Mouse (Mus musculus) lung, postnatal 0 days (tissue): ENCODE measurements around the gene Gm20696.

Experiments used
- CTCF ChIP-seq: IDR thresholded peaks from 2 replicates; pipeline ENCODE4 v1.5.1; 2016; ENCODE audit warnings: antibody characterized with exemption, mild to moderate bottlenecking
- EP300 ChIP-seq: IDR thresholded peaks from 2 replicates; pipeline ENCODE4 v1.6.1; 2016; ENCODE audit warnings: antibody characterized with exemption, mild to moderate bottlenecking, control low read depth

DNA sequence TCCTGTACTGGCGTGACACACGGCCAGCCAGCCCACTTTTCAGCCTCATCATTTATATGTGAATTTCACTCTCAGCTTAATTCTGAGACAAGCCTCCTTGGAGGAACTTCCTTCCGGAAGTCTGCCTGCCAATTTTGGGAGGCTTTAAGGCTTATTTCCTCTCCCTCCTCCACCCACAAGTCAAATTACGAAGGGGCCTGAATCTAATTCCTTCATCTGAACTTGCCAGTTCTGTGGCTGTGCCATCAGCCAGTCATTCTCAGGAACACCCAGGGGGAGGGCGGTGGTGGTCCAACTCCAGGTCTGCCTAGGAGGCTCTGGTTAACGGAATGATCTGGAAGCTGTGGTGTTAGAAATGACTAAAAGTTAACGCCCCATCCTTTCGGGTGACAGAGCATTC, 65.7 kb downstream of the Gm20696 start:
- TF ChIP-seq EP300 (no peak), CTCF (no peak)
